Mouse (Mus musculus) heart, embryonic 15.5 days (tissue): Measurements from ENCODE around the gene Syvn1. TPM values are rescaled to one million over a fixed set of nuclear protein-coding genes. Genes with fewer than 3 reads are reported as not detected.

ENCODE experiments used
- ATAC-seq: fragments of 200-750 bp; cut with Nextera tagmentation; replicated peaks from 2 replicates; pipeline ENCODE4 v1.8.0; 2017; ENCODE audit warnings: low read depth, moderate TSS enrichment; ENCODE audit not compliant: insufficient number of reproducible peaks, insufficient read depth, low FRiP score
- H3K27ac ChIP-seq: fragments of 300-500 bp; sonication (generic); 2 replicates; pipeline ENCODE4 v1.5.1; 2015; ENCODE audit warnings: mild to moderate bottlenecking, inconsistent platforms
- H3K27me3 ChIP-seq: fragments of 300-500 bp; sonication (generic); 2 replicates; pipeline ENCODE4 v1.6.1; 2015; ENCODE audit warnings: inconsistent platforms
- H3K36me3 ChIP-seq: fragments of 300-500 bp; sonication (generic); 2 replicates; pipeline ENCODE4 v1.6.1; 2015; ENCODE audit warnings: mild to moderate bottlenecking, inconsistent platforms
- H3K4me1 ChIP-seq: fragments of 300-500 bp; sonication (generic); replicated peaks from 2 replicates; pipeline ENCODE4 v1.6.1; 2015; ENCODE audit warnings: inconsistent platforms
- H3K4me2 ChIP-seq: fragments of 300-500 bp; sonication (generic); 2 replicates; pipeline ENCODE4 v1.6.1; 2015; ENCODE audit warnings: inconsistent platforms, mild to moderate bottlenecking, moderate library complexity
- H3K4me3 ChIP-seq: fragments of 300-500 bp; sonication (generic); 2 replicates; pipeline ENCODE4 v1.5.1; 2015; ENCODE audit warnings: mild to moderate bottlenecking, inconsistent platforms
- H3K9ac ChIP-seq: fragments of 300-500 bp; sonication (generic); 2 replicates; pipeline ENCODE4 v1.6.1; 2015; ENCODE audit warnings: mild to moderate bottlenecking, inconsistent platforms
- H3K9me3 ChIP-seq: fragments of 300-500 bp; sonication (generic); replicated peaks from 2 replicates; pipeline ENCODE4 v1.6.1; 2016; ENCODE audit warnings: inconsistent platforms
- WGBS: fragments of 180-500 bp; shearing (Covaris S2); methylation state at CpG from one replicate; pipeline ENCODE4 v1.1.7; 2015; ENCODE audit warnings: mixed read lengths; 5-methylcytosine and 5-hydroxymethylcytosine counted together
- polyA plus RNA-seq: library from polyadenylated mRNA; unstranded; fragments of >200 nt; fragmentation: Nextera tagmentation; extraction: Ambion mirVana; gene quantifications from 2 replicates; pipeline ENCODE4 v1.2.1, GENCODE M21; 2015

The Syvn1 gene
- polyA plus RNA-seq, 1 experiment from 2014 or later, result 14.5 TPM

DNA sequence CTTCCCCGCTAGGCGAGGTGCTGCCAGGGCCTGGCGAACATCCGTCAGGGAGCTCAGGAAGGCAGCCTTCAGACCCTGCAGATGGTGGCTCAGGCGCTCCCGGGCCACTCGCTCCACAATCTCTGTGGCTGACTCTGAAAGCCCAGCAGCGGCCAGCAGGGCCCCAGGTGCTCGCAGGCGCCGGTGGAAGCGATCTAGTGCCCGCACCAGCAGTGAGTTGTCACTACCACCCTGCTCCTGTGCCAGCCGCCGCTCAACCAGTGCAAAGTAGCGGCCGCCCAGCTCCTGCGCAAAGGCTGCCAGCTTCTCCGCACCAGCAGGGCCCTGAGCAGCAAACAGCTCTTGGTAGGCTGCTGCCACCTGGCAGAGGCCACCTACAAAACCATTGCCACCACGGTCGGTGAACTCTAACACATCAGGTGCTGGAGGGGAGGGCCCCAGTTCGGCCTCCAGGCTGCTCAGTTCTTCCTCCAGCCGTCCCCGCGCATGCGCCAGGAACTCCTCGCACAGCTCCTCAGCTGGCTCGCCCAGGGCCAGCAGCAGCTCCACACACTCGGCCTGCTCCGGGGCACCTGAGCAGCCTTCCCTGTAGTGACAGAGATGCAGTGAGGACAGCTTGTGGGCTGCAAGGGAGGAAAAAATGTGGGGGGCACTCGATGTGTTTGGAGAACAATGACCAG is 24.3 kb downstream of the Syvn1 start:
- Histone ChIP-seq H3K9me3 (no peaks in the 10 kb centered on the region), H3K4me2 (no peak overlapping the region), H3K4me3 (no peak overlapping the region), H3K27ac (no peak overlapping the region), H3K36me3 (peaks cover 44% of the 10 kb centered on the region; the same call in 1 of the 2 replicates), H3K9ac (no peak overlapping the region), H3K4me1 (peaks cover 24% of the 10 kb centered on the region), H3K27me3 (no peaks in the 10 kb centered on the region)
- 85% methylated on average over 31 of the region's 31 CpGs for WGBS
- no peak for ATAC-seq

DNA sequence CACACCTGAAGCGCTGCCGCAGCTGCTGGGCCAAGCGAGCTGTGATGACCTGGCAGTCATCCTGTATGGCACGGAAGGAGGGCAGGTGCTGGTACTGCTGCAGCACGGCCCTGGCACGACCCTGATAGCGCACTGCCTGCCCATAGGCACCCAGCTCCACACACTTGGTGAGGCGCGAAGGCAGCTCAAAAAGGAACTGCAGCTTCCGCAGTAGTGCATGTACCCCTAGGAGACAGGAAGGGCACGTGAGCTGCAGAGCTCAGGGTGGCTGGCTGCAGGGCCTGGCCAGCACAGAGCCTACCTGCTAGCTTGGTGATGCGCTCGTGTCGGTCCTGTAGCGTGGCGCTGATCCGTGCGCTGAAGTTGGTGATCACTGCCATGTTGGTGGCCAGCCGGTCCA is 24.9 kb downstream of the Syvn1 start:
- no peak overlapping the region for H3K4me2 ChIP-seq
- no peak for ATAC-seq
- no peak overlapping the region for H3K27ac ChIP-seq
- H3K27me3 ChIP-seq, result no peaks in the 10 kb centered on the region
- H3K9ac ChIP-seq, result no peak overlapping the region
- peaks cover 44% of the 10 kb centered on the region; the same call in 1 of the 2 replicates for H3K36me3 ChIP-seq
- WGBS, result 91% methylated on average over 19 of the region's 19 CpGs
- no peak overlapping the region for H3K4me3 ChIP-seq
- peaks cover 28% of the 10 kb centered on the region for H3K4me1 ChIP-seq
- H3K9me3 ChIP-seq, result no peaks in the 10 kb centered on the region

DNA sequence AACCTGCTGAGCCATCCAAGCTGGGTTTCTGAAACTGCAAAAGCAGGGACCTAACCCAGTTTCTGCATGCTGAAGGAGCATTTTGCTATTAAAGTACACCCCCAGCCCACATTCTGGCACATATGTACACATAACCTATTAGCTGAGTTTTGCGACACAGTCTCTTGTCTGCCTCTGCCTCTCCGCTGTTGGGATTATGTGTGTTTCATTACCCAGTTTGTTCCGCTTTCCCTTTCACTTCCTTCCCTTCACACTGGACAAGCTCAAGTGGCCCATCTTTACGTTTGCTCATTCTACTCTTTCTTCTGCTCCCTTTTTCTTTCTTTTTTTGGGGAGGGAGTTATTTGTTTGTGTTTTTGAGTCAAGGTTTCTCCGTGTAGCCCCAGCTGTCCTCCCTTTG is 27.5 kb downstream of the Syvn1 start:
- H3K27me3 ChIP-seq, result no peaks in the 10 kb centered on the region
- no peaks in the 10 kb centered on the region for H3K9me3 ChIP-seq
- H3K36me3 ChIP-seq, result peaks cover 40% of the 10 kb centered on the region; the same call in 1 of the 2 replicates
- no peak overlapping the region for H3K27ac ChIP-seq
- no peak for ATAC-seq
- no peak overlapping the region for H3K4me3 ChIP-seq
- peaks cover 16% of the 10 kb centered on the region for H3K4me1 ChIP-seq
- no peak overlapping the region for H3K4me2 ChIP-seq
- no peak overlapping the region for H3K9ac ChIP-seq
- whole genome bisulfite sequencing, result 85% methylated on average over 5 of the region's 5 CpGs

DNA sequence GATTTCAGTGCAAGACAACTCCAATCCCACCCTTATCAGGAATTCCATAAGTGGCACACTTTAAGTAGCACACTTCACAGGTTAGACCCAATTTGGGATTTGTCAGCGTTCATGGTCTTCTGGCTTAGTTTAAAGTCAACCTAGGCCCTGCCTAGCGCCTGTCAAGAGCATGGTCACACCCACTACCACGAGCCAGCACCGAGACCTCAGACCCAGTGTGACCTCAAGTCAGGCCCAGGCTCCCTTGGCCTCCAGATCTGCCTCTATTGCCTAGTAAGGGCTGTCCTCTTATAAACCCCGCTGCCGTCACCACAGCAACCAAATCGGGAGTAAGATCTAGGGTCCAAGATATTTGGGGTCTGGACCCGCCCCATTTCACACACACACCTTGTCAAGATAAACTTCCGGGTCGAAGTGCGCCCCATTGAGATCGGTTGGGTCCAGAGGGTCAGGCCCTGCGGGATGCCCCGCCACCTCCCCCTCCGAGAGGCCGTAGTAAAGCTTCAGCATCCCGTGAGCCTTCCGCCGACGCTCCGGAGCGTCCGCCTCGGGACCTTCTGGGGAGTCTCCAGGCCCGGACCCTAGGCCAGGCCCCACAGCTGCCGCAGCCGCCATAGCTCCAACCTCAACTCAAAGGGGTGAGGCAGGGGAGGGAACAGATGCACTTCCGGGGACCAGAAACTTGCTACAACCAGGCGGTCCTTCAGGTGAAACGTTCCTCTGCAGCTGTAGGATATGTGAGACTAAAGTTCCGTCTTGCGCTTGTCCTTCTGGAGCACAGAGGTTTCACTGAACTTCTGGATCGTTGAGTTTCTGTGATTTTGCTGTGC is 30.4 kb downstream of the Syvn1 start, which contains the start of gene Vps51:
Vps51 (minus strand) TSS at position 668 of the 830 bp plus-strand sequence.
- Histone ChIP-seq H3K4me3 (peak within 1 kb of the TSS; percentile 90), H3K36me3 (peaks cover 37% of the 10 kb centered on the region), H3K4me2 (peak within 1 kb of the TSS; percentile 85), H3K27ac (peak within 1 kb of the TSS; percentile 88), H3K4me1 (peaks cover 16% of the 10 kb centered on the region), H3K9ac (peak within 1 kb of the TSS; percentile 85), H3K9me3 (no peaks in the 10 kb centered on the region), H3K27me3 (no peaks in the 10 kb centered on the region)
- WGBS, result 1% methylated on average over 33 of the region's 33 CpGs
- ATAC-seq, result peak; percentile 77

DNA sequence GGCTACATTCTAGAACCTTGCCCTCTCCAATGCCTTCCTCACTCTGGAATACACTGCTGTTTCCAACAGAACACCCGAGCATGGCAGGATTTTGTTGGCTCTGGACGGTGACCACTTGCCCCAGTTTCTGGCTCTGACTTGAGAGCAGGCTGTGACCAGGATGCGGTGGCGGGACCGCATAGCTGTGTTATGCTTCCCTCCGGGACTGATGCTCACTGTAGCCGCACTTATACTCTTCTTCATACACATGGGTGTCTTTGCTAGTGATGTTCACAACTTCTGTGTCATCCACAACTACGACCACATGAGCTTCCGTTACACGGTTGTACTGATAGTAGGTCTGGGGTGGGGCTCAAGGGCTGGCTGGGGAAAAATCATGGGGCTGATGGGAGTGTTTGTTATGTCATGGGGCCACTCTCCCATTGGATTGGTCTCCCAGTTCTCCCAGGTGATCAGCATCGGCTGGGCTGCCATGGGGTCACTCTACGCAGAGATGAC is 33.7 kb downstream of the Syvn1 start, which contains the start of gene Tmem262:
Tmem262 (plus strand) TSS at position 51 of the 498 bp plus-strand sequence.
- H3K27me3 ChIP-seq, result no peaks in the 10 kb centered on the region
- no peak within 1 kb of the TSS for H3K4me2 ChIP-seq
- H3K9me3 ChIP-seq, result no peaks in the 10 kb centered on the region
- 89% methylated on average over 12 of the region's 12 CpGs for WGBS
- peaks cover 26% of the 10 kb centered on the region for H3K4me1 ChIP-seq
- ATAC-seq, result no peak
- no peak within 1 kb of the TSS for H3K27ac ChIP-seq
- peaks cover 32% of the 10 kb centered on the region for H3K36me3 ChIP-seq
- no peak within 1 kb of the TSS for H3K9ac ChIP-seq
- no peak within 1 kb of the TSS for H3K4me3 ChIP-seq

DNA sequence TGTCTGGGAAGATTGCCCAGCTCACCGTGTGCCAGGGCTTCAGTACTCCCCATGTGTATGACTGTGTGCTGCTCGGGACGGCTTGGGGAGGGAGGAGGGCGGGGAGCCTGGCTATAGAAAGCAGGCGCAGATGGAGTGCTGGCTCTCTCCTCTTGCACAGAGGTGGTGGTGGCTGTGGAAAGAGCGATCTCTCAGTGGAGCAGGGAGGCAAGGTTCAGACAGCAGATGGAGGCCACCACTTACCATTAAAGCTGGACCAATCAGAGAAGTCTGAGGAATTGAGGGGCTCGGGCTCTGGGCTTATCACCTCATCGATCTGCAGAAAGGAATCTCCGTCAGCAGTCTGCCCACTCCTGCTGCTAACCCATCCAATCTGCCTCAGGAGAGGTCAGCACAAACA is 35.8 kb downstream of the Syvn1 start, which contains the start of gene Gm28374:
Gm28374 (minus strand) TSS at position 101 of the 400 bp plus-strand sequence.
- Histone ChIP-seq H3K9me3 (no peaks in the 10 kb centered on the region), H3K27me3 (no peaks in the 10 kb centered on the region), H3K9ac (no peak within 1 kb of the TSS), H3K36me3 (peaks cover 34% of the 10 kb centered on the region), H3K4me2 (no peak within 1 kb of the TSS), H3K4me1 (peaks cover 27% of the 10 kb centered on the region), H3K4me3 (no peak within 1 kb of the TSS), H3K27ac (no peak within 1 kb of the TSS)
- WGBS, result 86% methylated on average over 9 of the region's 9 CpGs
- no peak for ATAC-seq

DNA sequence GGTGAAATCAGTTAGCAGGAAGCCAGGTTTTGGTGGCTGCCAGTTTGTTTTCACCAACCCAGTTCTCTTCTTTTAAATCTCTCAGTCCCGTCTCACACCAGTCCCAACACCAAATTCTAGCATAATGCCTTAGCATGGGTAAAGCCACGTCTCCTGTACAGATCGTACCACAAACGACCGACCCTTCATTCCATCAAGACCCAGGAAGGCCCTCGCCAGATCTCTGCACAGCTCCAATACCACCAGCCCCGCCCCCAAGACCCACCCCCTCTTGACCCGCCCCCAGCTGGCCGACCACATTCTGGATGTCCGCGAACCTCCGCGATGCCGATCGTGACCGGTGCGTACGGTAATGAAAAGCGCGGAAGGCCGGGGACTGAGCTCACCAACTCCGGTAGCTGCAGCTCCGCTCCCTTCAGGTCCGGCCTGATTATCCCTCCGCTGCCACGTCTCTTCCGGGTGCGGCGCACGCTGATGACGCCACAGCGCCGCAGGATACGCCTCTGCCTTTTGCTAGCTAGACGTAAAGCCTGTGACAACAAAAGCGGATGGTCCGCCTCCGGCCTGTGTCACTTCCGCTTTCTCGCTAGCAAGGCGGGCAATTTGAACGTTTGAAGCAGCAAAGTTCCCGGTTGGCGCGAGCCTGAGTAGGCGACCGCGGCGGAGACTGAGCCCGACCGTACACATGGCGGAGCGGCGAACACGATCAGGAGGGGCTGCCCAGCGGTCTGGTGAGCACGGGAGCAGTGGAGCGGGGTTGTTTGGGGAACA is 38.3 kb downstream of the Syvn1 start, which contains the start of the genes Zfpl1 and Cdca5:
Zfpl1 (minus strand) TSS at position 479 of the 771 bp plus-strand sequence.
Cdca5 (plus strand) TSS at position 506 of the 771 bp plus-strand sequence.
- H3K4me2 ChIP-seq, result peak within 1 kb of the TSS; percentile 94
- peak; percentile 88 for ATAC-seq
- H3K36me3 ChIP-seq, result peaks cover 41% of the 10 kb centered on the region
- H3K4me3 ChIP-seq, result peak within 1 kb of the TSS; percentile 87
- peak within 1 kb of the TSS; percentile 66 for H3K27ac ChIP-seq
- peaks cover 23% of the 10 kb centered on the region for H3K4me1 ChIP-seq
- no peaks in the 10 kb centered on the region for H3K9me3 ChIP-seq
- WGBS, result under 1% methylated on average over 58 of the region's 58 CpGs
- peak within 1 kb of the TSS; percentile 72 for H3K9ac ChIP-seq
- no peaks in the 10 kb centered on the region for H3K27me3 ChIP-seq

DNA sequence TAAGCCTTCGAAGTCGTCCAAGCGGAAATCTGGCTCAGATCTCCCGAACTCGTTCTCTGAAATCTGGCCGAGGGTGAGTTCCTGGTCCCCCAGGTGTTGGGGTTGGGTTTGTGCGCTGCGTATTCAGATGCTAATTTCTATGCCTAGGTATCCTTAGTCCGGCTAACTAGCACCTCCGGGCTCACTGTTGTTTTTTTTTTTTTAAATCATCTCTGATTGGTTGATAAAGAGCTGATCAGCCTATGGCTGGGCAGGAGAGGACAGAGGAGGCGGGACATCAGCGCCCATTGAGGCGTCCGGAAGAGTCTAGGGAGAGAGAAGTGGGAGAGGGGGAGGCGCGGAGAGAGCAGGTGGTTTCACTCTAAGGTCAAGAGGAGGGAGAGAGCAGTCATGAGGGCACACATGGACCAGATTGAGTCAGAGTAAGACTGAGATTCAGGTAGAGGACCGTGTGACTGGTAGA is 39.1 kb downstream of the Syvn1 start:
- H3K36me3 ChIP-seq, result peaks cover 43% of the 10 kb centered on the region
- peak overlapping the region; percentile 94 for H3K4me2 ChIP-seq
- H3K27ac ChIP-seq, result peak overlapping the region; percentile 66
- WGBS, result under 1% methylated on average over 17 of the region's 17 CpGs
- peak overlapping the region; percentile 72 for H3K9ac ChIP-seq
- H3K4me1 ChIP-seq, result peaks cover 23% of the 10 kb centered on the region
- peak overlapping the region; percentile 87 for H3K4me3 ChIP-seq
- no peaks in the 10 kb centered on the region for H3K27me3 ChIP-seq
- H3K9me3 ChIP-seq, result no peaks in the 10 kb centered on the region
- ATAC-seq, result peak; percentile 54

DNA sequence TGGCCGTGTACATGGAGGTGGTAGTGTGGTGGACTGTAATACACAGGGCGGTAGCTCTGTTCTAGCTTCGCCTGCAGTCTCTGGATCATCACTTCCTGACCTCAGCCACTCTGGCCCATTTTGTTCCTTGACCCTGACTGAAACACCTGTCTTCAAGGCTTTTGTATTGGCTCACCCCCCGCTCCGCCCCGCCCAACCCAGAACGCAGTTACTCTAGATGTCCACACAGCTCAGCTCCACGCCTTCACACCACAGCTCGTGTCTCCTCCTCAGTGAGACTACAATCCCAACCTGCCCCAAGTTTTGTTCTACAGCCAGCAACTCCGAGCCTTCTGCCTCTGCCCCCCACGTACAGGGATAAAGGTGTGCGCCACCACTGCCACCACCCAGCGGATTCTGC is 42.5 kb downstream of the Syvn1 start:
- 93% methylated on average over 13 of the region's 13 CpGs for whole genome bisulfite sequencing
- Histone ChIP-seq H3K27ac (no peak overlapping the region), H3K27me3 (no peaks in the 10 kb centered on the region), H3K9ac (no peak overlapping the region), H3K36me3 (peaks cover 36% of the 10 kb centered on the region), H3K4me3 (no peak overlapping the region), H3K4me2 (no peak overlapping the region), H3K9me3 (no peaks in the 10 kb centered on the region), H3K4me1 (peaks cover 18% of the 10 kb centered on the region)
- no peak for ATAC-seq

DNA sequence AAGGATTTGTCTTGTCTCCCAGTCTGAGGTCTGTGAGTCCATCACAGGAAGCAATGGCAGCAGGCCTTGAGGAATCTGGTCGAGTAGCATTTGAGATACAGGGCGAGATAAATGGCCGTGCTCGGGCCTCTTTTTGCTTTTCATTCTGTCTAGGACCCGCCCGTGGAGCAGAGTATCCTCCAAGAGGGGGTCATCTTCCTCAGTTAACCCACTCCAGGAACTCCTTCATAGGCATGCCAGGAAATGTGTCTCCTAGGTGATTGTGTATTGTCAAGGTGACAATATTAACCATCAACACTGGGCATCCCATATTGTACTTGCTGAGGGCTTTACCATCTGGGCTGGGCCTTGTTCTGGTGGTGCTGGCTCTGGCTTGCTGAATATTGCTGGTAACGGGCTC is 47.7 kb downstream of the Syvn1 start, which contains the start of gene AC131692.1:
AC131692.1 (plus strand) TSS at position 301 of the 400 bp plus-strand sequence.
- Histone ChIP-seq H3K9ac (no peak within 1 kb of the TSS), H3K9me3 (no peaks in the 10 kb centered on the region), H3K27me3 (no peaks in the 10 kb centered on the region), H3K36me3 (peaks cover 30% of the 10 kb centered on the region), H3K27ac (no peak within 1 kb of the TSS), H3K4me1 (no peaks in the 10 kb centered on the region), H3K4me2 (no peak within 1 kb of the TSS), H3K4me3 (no peak within 1 kb of the TSS)
- ATAC-seq, result no peak
- 87% methylated on average over 7 of the region's 7 CpGs for WGBS
